Mouse (Mus musculus) small intestine, adult 2 months (tissue): Measurements from ENCODE around the gene Zfp956.

Experiments used
- CTCF ChIP-seq: fragments of 200-500 bp; IDR thresholded peaks from 2 replicates; pipeline ENCODE4 v1.5.1; 2012; ENCODE audit warnings: low read depth, mild to moderate bottlenecking, control low read depth, inconsistent platforms, low read length, moderate library complexity, mixed read lengths; ENCODE audit not compliant: insufficient replicate concordance, insufficient read length; ENCODE audit errors: extremely low read depth
- POLR2A ChIP-seq: fragments of 200-500 bp; IDR thresholded peaks from 2 replicates; pipeline ENCODE4 v1.6.1; 2012; ENCODE audit warnings: low read depth, mild to moderate bottlenecking, control low read depth, inconsistent platforms, low read length, moderate library complexity

DNA sequence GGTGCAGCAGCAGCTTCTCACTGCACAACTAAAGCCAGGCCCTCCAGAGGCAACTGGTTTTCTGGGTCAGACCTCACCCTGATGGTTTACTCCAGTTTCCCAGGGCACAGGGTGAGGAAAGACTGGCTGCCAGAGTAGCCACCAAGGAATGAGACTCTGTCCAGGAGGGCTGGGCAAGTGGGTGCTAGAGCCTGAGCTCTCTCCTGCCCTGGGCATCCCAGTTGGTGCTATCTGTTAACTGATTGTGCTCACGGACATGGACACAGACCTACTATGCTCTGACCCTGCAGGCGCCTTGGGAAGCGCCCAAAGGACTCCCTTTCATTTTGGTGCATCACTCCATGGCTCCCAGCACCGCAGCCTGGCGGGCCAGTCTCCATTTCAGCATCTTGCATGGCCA, 46.9 kb upstream of the Zfp956 start:
- no peak for TF ChIP-seq CTCF
- no peak for TF ChIP-seq POLR2A
